Comparison of ENCODE assay signal across 22 mouse cellular contexts in genomic region chr11:113631302-113631701, GRCm38 (mm10). TPM values are rescaled to one million over a fixed set of nuclear protein-coding genes. Genes with fewer than 3 reads are reported as not detected.
DNase-seq lines count a peak whose midpoint lies in the region; ATAC-seq lines count a peak whose summit lies in the region.
"Had no signal": no experiment of that assay in that cellular context is flagged by ENCODE, and none has a peak within 500 bp of the region (broad histone marks: within the 10 kb centered on the region; RNA-seq: fewer than 3 reads in every experiment).

No protein-coding gene starts in this region.

- peak; percentile 16 for DNase-seq in lung, postnatal 14 days
- no peak for DNase-seq in kidney, adult 11 months
- DNase-seq: adrenal gland, postnatal 25 days; B cell, adult 2 months; cerebellum, adult 18-20 months; heart, adult 2 months; heart, postnatal 10 days; kidney, postnatal 14 days; liver, embryonic 13.5 days had no signal

- peak overlapping the region; percentile 43 for H3K4me2 ChIP-seq in intestine, embryonic 15.5 days (replicated peaks)
- peak overlapping the region; percentile 35 for H3K4me2 ChIP-seq in intestine, embryonic 16.5 days (ENCODE audit: low read depth, low read length)
- H3K4me2 ChIP-seq in stomach, embryonic 16.5 days (ENCODE audit: low read depth, low read length) = peak overlapping the region; percentile 25
- H3K4me2 ChIP-seq in heart, embryonic 11.5 days = no peak overlapping the region
- H3K4me2 ChIP-seq: embryonic facial prominence, embryonic 13.5 days; heart, embryonic 13.5 days; hindbrain, embryonic 15.5 days; limb, embryonic 12.5 days; midbrain, embryonic 12.5 days had no signal

- no peak overlapping the region; the same call in 1 of the 2 replicates for H3K27ac ChIP-seq in intestine, embryonic 15.5 days
- 0 out of 2 replicates have a peak overlapping the region, but pooled peaks have one; percentile 46 for H3K27ac ChIP-seq in intestine, embryonic 16.5 days (ENCODE audit: low read length)
- peak overlapping the region; percentile 29; the same call in 1 of the 2 replicates for H3K27ac ChIP-seq in stomach, embryonic 16.5 days (ENCODE audit: low read length)
- H3K27ac ChIP-seq in heart, embryonic 11.5 days (ENCODE audit: low read depth, low read length) = no peak overlapping the region
- H3K27ac ChIP-seq: embryonic facial prominence, embryonic 13.5 days; heart, adult 2 months; heart, embryonic 13.5 days; hindbrain, embryonic 10.5 days; hindbrain, embryonic 15.5 days; limb, embryonic 12.5 days; liver, embryonic 13.5 days; midbrain, embryonic 12.5 days had no signal

- no peak overlapping the region for H3K9ac ChIP-seq in intestine, embryonic 15.5 days
- H3K9ac ChIP-seq in intestine, embryonic 16.5 days (ENCODE audit: low read depth, low read length) = peak overlapping the region; percentile 43; the same call in 1 of the 2 replicates
- no peak overlapping the region for H3K9ac ChIP-seq in stomach, embryonic 16.5 days (ENCODE audit: low read length)
- H3K9ac ChIP-seq in heart, embryonic 11.5 days (ENCODE audit: low read depth, low read length) = no peak overlapping the region
- H3K9ac ChIP-seq: embryonic facial prominence, embryonic 13.5 days; heart, embryonic 13.5 days; hindbrain, embryonic 15.5 days; limb, embryonic 12.5 days; liver, embryonic 13.5 days; midbrain, embryonic 12.5 days had no signal

- no peaks in the 10 kb centered on the region for H3K9me3 ChIP-seq in intestine, embryonic 15.5 days
- H3K9me3 ChIP-seq in intestine, embryonic 16.5 days (ENCODE audit: control insufficient read depth, low read length) = no peaks in the 10 kb centered on the region
- no peaks in the 10 kb centered on the region for H3K9me3 ChIP-seq in stomach, embryonic 16.5 days (replicated peaks; ENCODE audit: control insufficient read depth, low read length)
- H3K9me3 ChIP-seq in heart, embryonic 11.5 days (replicated peaks; ENCODE audit: control insufficient read depth, low read length) = no peaks in the 10 kb centered on the region
- H3K9me3 ChIP-seq: embryonic facial prominence, embryonic 13.5 days; heart, embryonic 13.5 days; hindbrain, embryonic 10.5 days; hindbrain, embryonic 15.5 days; limb, embryonic 12.5 days; liver, embryonic 13.5 days; midbrain, embryonic 12.5 days had no signal

- H3K36me3 ChIP-seq in intestine, embryonic 15.5 days = no peaks in the 10 kb centered on the region
- H3K36me3 ChIP-seq in intestine, embryonic 16.5 days (ENCODE audit: control insufficient read depth, insufficient read depth, low read length) = no peaks in the 10 kb centered on the region
- no peaks in the 10 kb centered on the region for H3K36me3 ChIP-seq in stomach, embryonic 16.5 days (ENCODE audit: control insufficient read depth, insufficient read depth, low read length)
- no peaks in the 10 kb centered on the region for H3K36me3 ChIP-seq in heart, embryonic 11.5 days (ENCODE audit: control insufficient read depth, insufficient read depth, low read length)
- H3K36me3 ChIP-seq: embryonic facial prominence, embryonic 13.5 days; heart, embryonic 13.5 days; hindbrain, embryonic 10.5 days; hindbrain, embryonic 15.5 days; limb, embryonic 12.5 days; liver, embryonic 13.5 days; midbrain, embryonic 12.5 days had no signal

- no peaks in the 10 kb centered on the region for H3K27me3 ChIP-seq in intestine, embryonic 15.5 days (replicated peaks)
- peaks cover 2% of the 10 kb centered on the region; the same call in 1 of the 2 replicates for H3K27me3 ChIP-seq in intestine, embryonic 16.5 days (replicated peaks; ENCODE audit: control insufficient read depth, insufficient read depth, low read length)
- H3K27me3 ChIP-seq in stomach, embryonic 16.5 days (ENCODE audit: control insufficient read depth, insufficient read depth, low read length) = no peaks in the 10 kb centered on the region
- H3K27me3 ChIP-seq in heart, embryonic 11.5 days (ENCODE audit: control insufficient read depth, insufficient read depth, low read length) = no peaks in the 10 kb centered on the region
- H3K27me3 ChIP-seq: embryonic facial prominence, embryonic 13.5 days; hindbrain, embryonic 15.5 days; limb, embryonic 12.5 days; liver, embryonic 13.5 days; midbrain, embryonic 12.5 days had no signal

- peak; percentile 64 for ATAC-seq in intestine, embryonic 15.5 days
- peak; percentile 66 for ATAC-seq in intestine, embryonic 16.5 days
- ATAC-seq in stomach, embryonic 16.5 days (ENCODE audit: insufficient read depth, low FRiP score) = 0 out of 2 replicates have a peak, but pooled peaks have one; percentile 27
- no peak for ATAC-seq in heart, embryonic 11.5 days (replicated peaks; ENCODE audit: insufficient number of reproducible peaks, low FRiP score, low TSS enrichment)
- ATAC-seq: forebrain, embryonic 16.5 days; inflammation-experienced regulatory T-cells, adult 6 months had no signal

- 64% methylated on average over 8 of the region's 8 CpGs for WGBS in intestine, embryonic 15.5 days
- WGBS in intestine, embryonic 16.5 days = 63% methylated on average over 8 of the region's 8 CpGs
- 56% methylated on average over 8 of the region's 8 CpGs for WGBS in stomach, embryonic 16.5 days
- WGBS in heart, embryonic 11.5 days (ENCODE audit: insufficient replicate concordance) = 74% methylated on average over 8 of the region's 8 CpGs

- no peaks in the 10 kb centered on the region for H3K4me1 ChIP-seq in intestine, embryonic 15.5 days (replicated peaks)
- peaks cover 4% of the 10 kb centered on the region; the same call in 1 of the 2 replicates for H3K4me1 ChIP-seq in intestine, embryonic 16.5 days (ENCODE audit: control insufficient read depth, insufficient read depth, low read length)
- 0 out of 2 replicates have a peak, but pooled peaks cover 2% of the 10 kb centered on the region for H3K4me1 ChIP-seq in stomach, embryonic 16.5 days (ENCODE audit: control insufficient read depth, insufficient read depth, low read length)
- H3K4me1 ChIP-seq in heart, embryonic 11.5 days (ENCODE audit: control insufficient read depth, insufficient read depth, low read length) = no peaks in the 10 kb centered on the region
- H3K4me1 ChIP-seq: embryonic facial prominence, embryonic 13.5 days; heart, embryonic 13.5 days; hindbrain, embryonic 15.5 days; limb, embryonic 12.5 days; megakaryocyte, embryonic 14.5 days; midbrain, embryonic 12.5 days had no signal

- no peak overlapping the region for H3K4me3 ChIP-seq in intestine, embryonic 15.5 days (replicated peaks)
- H3K4me3 ChIP-seq in intestine, embryonic 16.5 days (ENCODE audit: low read length) = peak overlapping the region; percentile 7; the same call in 1 of the 2 replicates
- H3K4me3 ChIP-seq in stomach, embryonic 16.5 days (replicated peaks; ENCODE audit: low read length) = no peak overlapping the region
- H3K4me3 ChIP-seq in heart, embryonic 11.5 days (ENCODE audit: low read depth, low read length) = no peak overlapping the region
- H3K4me3 ChIP-seq: embryonic facial prominence, embryonic 13.5 days; heart, adult 2 months; heart, embryonic 13.5 days; hindbrain, embryonic 10.5 days; hindbrain, embryonic 15.5 days; limb, embryonic 12.5 days; liver, embryonic 13.5 days; megakaryocyte, embryonic 14.5 days; midbrain, embryonic 12.5 days had no signal

RNA-seq across cellular contexts. Expression of gene Sstr2, which starts 12.2 kb away (rescaled TPM):
- polyA plus RNA-seq in intestine, embryonic 15.5 days (2015; fragmentation: Nextera tagmentation; extraction: Ambion mirVana) = 0.65 and 1.4 TPM in 2 replicates
- polyA plus RNA-seq in intestine, embryonic 16.5 days (2015; fragmentation: Nextera tagmentation; extraction: Ambion mirVana) = 0.62 and 1.3 TPM in 2 replicates
- polyA plus RNA-seq in stomach, embryonic 16.5 days (2015; fragmentation: Nextera tagmentation; extraction: Ambion mirVana) = 1.6 and 2.3 TPM in 2 replicates
- polyA plus RNA-seq in heart, embryonic 11.5 days (2014; fragmentation: Nextera tagmentation; extraction: Ambion mirVana) = 0.79 and 1.0 TPM in 2 replicates
- polyA plus RNA-seq: heart, adult 2 months had no signal

RNA-seq across cellular contexts. Expression of gene Cog1, which starts 17.7 kb away (rescaled TPM):
- polyA plus RNA-seq in intestine, embryonic 15.5 days (2015; fragmentation: Nextera tagmentation; extraction: Ambion mirVana) = 26.0 and 26.4 TPM in 2 replicates
- polyA plus RNA-seq in intestine, embryonic 16.5 days (2015; fragmentation: Nextera tagmentation; extraction: Ambion mirVana) = 24.9 and 25.0 TPM in 2 replicates
- polyA plus RNA-seq in stomach, embryonic 16.5 days (2015; fragmentation: Nextera tagmentation; extraction: Ambion mirVana) = 17.3 and 20.8 TPM in 2 replicates
- polyA plus RNA-seq in heart, embryonic 11.5 days (2014; fragmentation: Nextera tagmentation; extraction: Ambion mirVana) = 19.2 and 19.4 TPM in 2 replicates

RNA-seq across cellular contexts. Expression of gene Slc39a11, which starts 18.6 kb away (rescaled TPM):
- polyA plus RNA-seq in intestine, embryonic 15.5 days (2015; fragmentation: Nextera tagmentation; extraction: Ambion mirVana) = 40.8 and 45.7 TPM in 2 replicates
- 52.8 and 56.5 TPM in 2 replicates for polyA plus RNA-seq in intestine, embryonic 16.5 days (2015; fragmentation: Nextera tagmentation; extraction: Ambion mirVana)
- polyA plus RNA-seq in stomach, embryonic 16.5 days (2015; fragmentation: Nextera tagmentation; extraction: Ambion mirVana) = 47.9 and 50.3 TPM in 2 replicates
- polyA plus RNA-seq in heart, embryonic 11.5 days (2014; fragmentation: Nextera tagmentation; extraction: Ambion mirVana) = 17.1 and 18.7 TPM in 2 replicates

RNA-seq across cellular contexts. Expression of gene Fam104a, which starts 52.7 kb away (rescaled TPM):
- 42.6 and 46.0 TPM in 2 replicates for polyA plus RNA-seq in intestine, embryonic 15.5 days (2015; fragmentation: Nextera tagmentation; extraction: Ambion mirVana)
- polyA plus RNA-seq in intestine, embryonic 16.5 days (2015; fragmentation: Nextera tagmentation; extraction: Ambion mirVana) = 40.5 and 41.7 TPM in 2 replicates
- polyA plus RNA-seq in stomach, embryonic 16.5 days (2015; fragmentation: Nextera tagmentation; extraction: Ambion mirVana) = 36.2 and 41.2 TPM in 2 replicates
- 53.1 and 54.7 TPM in 2 replicates for polyA plus RNA-seq in heart, embryonic 11.5 days (2014; fragmentation: Nextera tagmentation; extraction: Ambion mirVana)

RNA-seq across cellular contexts. Expression of gene D11Wsu47e, which starts 52.9 kb away (rescaled TPM):
- 14.6 and 17.8 TPM in 2 replicates for polyA plus RNA-seq in intestine, embryonic 15.5 days (2015; fragmentation: Nextera tagmentation; extraction: Ambion mirVana)
- polyA plus RNA-seq in intestine, embryonic 16.5 days (2015; fragmentation: Nextera tagmentation; extraction: Ambion mirVana) = 13.8 and 14.5 TPM in 2 replicates
- 13.9 and 17.1 TPM in 2 replicates for polyA plus RNA-seq in stomach, embryonic 16.5 days (2015; fragmentation: Nextera tagmentation; extraction: Ambion mirVana)
- polyA plus RNA-seq in heart, embryonic 11.5 days (2014; fragmentation: Nextera tagmentation; extraction: Ambion mirVana) = 18.1 and 18.7 TPM in 2 replicates

Comparison
In these comparisons a context has a peak if more than half of its experiments do, and no peak if none do; other contexts are left out.
1. H3K27ac ChIP-seq: peak in intestine, embryonic 16.5 days (single experiment) and stomach, embryonic 16.5 days (single experiment); none in intestine, embryonic 15.5 days (single experiment) and heart, embryonic 11.5 days (single experiment).